Mouse (Mus musculus): ENCODE data around the gene Klk1b9. TPM values are rescaled to one million over a fixed set of nuclear protein-coding genes. Genes with fewer than 3 reads are reported as not detected.
"Not testable (repeated sequence)": the region's sequence is repeated elsewhere in the genome, so short reads cannot be mapped to it uniquely, and the experiment has no call there.

Gene Klk1b9
- polyA plus RNA-seq (2015; fragmentation: Nextera tagmentation; extraction: Ambion mirVana): not detected in 2 replicates

GRCm38 (mm10) chr7:43975761-43976160 is at the start of gene Klk1b9:
Klk1b9 (plus strand) TSS chr7:43976061.
- 72% methylated on average over 1 of the region's 1 CpGs for WGBS
- not testable (repeated sequence) for ATAC-seq (ENCODE audit: insufficient number of reproducible peaks, low FRiP score, low TSS enrichment, low read depth); H3K36me3 ChIP-seq

DNA sequence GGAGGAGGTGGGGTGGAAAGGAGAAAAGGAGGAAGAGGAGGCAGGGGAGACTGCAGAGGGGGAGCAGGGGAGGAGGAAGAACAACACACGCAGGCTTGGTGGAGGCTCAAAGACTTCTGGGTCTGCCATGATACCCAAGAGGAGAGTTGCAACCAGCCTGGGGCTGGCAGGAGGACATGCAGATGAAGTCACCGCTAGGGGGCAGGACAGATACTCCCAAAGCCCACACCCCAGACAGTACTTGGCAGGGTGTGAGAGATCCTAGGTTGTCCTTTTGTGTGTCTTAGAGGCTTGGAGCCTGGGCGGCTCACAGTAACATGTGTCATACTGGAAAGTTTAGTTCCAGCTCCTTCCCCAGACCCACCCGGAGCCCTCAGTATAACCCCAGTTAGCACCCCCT is 47.3 kb upstream of the Klk1b9 start:
- WGBS: 41% methylated on average over 4 of the region's 4 CpGs
- Histone ChIP-seq H3K36me3 (no peaks in the 10 kb centered on the region), H3K9ac (no peak overlapping the region), H3K4me1 (no peaks in the 10 kb centered on the region), H3K4me3 (replicated peaks) (no peak overlapping the region), H3K27me3 (no peaks in the 10 kb centered on the region), H3K4me2 (replicated peaks) (no peak overlapping the region), H3K27ac (replicated peaks) (no peak overlapping the region), H3K9me3 (replicated peaks) (no peaks in the 10 kb centered on the region)
- ATAC-seq (ENCODE audit: insufficient number of reproducible peaks, low FRiP score, low TSS enrichment, low read depth): no peak

More at GRCm38 (mm10) chr7:43975761-43976160, at the start of gene Klk1b9:
- not testable (repeated sequence) for H3K9me3 ChIP-seq (replicated peaks); H3K4me2 ChIP-seq (replicated peaks); H3K4me3 ChIP-seq (replicated peaks); H3K4me1 ChIP-seq; H3K27ac ChIP-seq (replicated peaks); H3K27me3 ChIP-seq; H3K9ac ChIP-seq

DNA sequence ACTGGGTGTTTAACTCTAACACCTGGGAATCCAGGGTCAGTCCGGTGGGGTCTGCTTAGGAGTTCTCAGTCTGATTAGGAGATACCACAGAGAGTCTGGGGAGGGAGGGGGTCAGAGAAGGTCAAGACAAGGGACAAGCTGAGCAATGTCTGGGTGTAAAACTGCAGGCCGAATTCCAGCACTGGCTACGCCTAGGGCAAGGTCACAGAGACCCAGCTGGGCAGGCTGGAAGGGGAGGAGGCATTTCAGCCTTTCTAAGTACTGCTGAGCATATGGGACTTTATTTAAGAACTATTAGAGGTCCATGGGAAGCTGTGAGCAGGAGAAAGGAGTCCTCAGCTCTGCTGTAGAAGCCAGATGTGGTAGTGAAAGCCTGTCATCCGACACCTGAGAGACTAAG is 43.5 kb upstream of the Klk1b9 start:
- ATAC-seq (ENCODE audit: insufficient number of reproducible peaks, low FRiP score, low TSS enrichment, low read depth): no peak
- H3K27ac ChIP-seq (replicated peaks): no peak overlapping the region
- WGBS: 45% methylated on average over 4 of the region's 4 CpGs
- H3K9ac ChIP-seq: no peak overlapping the region
- no peaks in the 10 kb centered on the region for H3K36me3 ChIP-seq
- H3K27me3 ChIP-seq: no peaks in the 10 kb centered on the region
- H3K4me1 ChIP-seq: no peaks in the 10 kb centered on the region
- H3K4me2 ChIP-seq (replicated peaks): no peak overlapping the region
- H3K4me3 ChIP-seq (replicated peaks): no peak overlapping the region
- no peaks in the 10 kb centered on the region for H3K9me3 ChIP-seq (replicated peaks)

GRCm38 (mm10) chr7:43933440-43933839 is 42.4 kb upstream of the Klk1b9 start, which contains the start of gene Klk15:
Klk15 (plus strand) TSS chr7:43933740.
- ATAC-seq (ENCODE audit: insufficient number of reproducible peaks, low FRiP score, low TSS enrichment, low read depth): no peak
- H3K4me3 ChIP-seq (replicated peaks): no peak within 1 kb of the TSS
- no peaks in the 10 kb centered on the region for H3K27me3 ChIP-seq
- no peaks in the 10 kb centered on the region for H3K9me3 ChIP-seq (replicated peaks)
- no peaks in the 10 kb centered on the region for H3K4me1 ChIP-seq
- H3K9ac ChIP-seq: no peak within 1 kb of the TSS
- WGBS: 77% methylated on average over 3 of the region's 3 CpGs
- no peaks in the 10 kb centered on the region for H3K36me3 ChIP-seq
- H3K4me2 ChIP-seq (replicated peaks): no peak within 1 kb of the TSS
- H3K27ac ChIP-seq (replicated peaks): no peak within 1 kb of the TSS

DNA sequence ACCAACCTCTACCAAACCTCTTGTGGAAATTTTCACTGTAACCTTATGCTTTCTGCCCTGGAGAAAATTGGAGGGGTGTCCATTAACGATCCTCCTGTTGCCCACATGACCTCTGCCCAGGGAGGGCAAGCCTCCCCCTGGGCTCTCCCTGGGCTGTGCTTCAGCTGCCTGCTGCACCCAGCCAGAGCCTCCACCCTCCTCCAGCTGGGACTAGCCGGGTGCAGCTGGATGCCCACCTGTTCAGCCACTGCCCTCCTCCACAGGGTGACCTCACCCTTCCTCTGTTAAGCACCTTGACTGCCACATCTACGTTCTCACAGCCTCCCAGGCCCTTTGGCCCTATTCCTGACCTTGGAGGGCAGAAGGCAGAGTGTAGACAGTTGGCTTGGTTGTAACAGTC is 41.1 kb upstream of the Klk1b9 start:
- ATAC-seq (ENCODE audit: insufficient number of reproducible peaks, low FRiP score, low TSS enrichment, low read depth): no peak
- WGBS: 44% methylated on average over 3 of the region's 3 CpGs
- no peaks in the 10 kb centered on the region for H3K4me1 ChIP-seq
- H3K27ac ChIP-seq (replicated peaks): no peak overlapping the region
- no peaks in the 10 kb centered on the region for H3K9me3 ChIP-seq (replicated peaks)
- no peaks in the 10 kb centered on the region for H3K27me3 ChIP-seq
- H3K4me3 ChIP-seq (replicated peaks): no peak overlapping the region
- no peak overlapping the region for H3K4me2 ChIP-seq (replicated peaks)
- H3K36me3 ChIP-seq: no peaks in the 10 kb centered on the region
- H3K9ac ChIP-seq: no peak overlapping the region

DNA sequence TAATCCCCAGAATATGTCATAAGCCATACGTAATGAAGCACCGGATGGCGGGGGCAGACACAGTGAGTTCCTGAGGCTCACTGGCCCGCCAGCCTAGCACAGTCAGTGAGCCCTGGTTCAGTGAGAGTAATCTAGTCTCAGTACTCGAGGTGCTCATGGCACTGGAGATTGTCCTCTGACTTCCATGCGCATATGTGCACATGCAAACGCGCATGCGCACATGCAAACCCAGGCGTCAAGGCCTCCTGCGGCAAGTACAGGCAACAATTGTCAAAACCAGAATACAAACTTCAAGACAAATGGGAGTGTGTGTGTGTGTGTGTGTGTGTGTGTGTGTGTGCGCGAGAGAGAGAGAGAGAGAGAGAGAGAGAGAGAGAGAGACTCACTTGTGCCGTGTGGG is 39.3 kb upstream of the Klk1b9 start:
- H3K9me3 ChIP-seq (replicated peaks): no peaks in the 10 kb centered on the region
- H3K4me3 ChIP-seq (replicated peaks): no peak overlapping the region
- H3K27ac ChIP-seq (replicated peaks): no peak overlapping the region
- 82% methylated on average over 14 of the region's 14 CpGs for WGBS
- H3K9ac ChIP-seq: no peak overlapping the region
- ATAC-seq (ENCODE audit: insufficient number of reproducible peaks, low FRiP score, low TSS enrichment, low read depth): no peak
- H3K36me3 ChIP-seq: no peaks in the 10 kb centered on the region
- H3K27me3 ChIP-seq: no peaks in the 10 kb centered on the region
- H3K4me2 ChIP-seq (replicated peaks): no peak overlapping the region
- H3K4me1 ChIP-seq: no peaks in the 10 kb centered on the region

DNA sequence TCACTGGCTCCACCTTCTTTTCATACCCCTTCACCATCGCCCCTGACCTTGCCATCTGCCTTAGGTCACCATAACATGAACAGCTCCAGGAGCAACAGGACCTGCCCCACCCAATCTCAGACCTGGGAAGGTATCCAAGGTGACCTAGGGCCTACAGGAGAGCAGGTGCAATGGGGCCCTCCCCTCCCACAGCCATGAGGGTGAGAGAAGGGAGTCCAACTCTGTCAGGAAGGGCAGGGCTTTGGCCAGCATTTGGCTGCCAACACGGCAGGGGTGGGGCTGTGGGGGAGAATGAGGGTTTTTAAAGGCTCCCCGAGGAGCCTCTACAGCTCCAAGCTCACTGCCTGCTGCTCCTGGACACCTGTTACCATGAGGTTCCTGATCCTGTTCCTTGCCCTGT is 33.6 kb upstream of the Klk1b9 start:
- H3K27me3 ChIP-seq; H3K9me3 ChIP-seq (replicated peaks); H3K36me3 ChIP-seq; H3K4me2 ChIP-seq (replicated peaks); H3K4me3 ChIP-seq (replicated peaks); H3K27ac ChIP-seq (replicated peaks); H3K4me1 ChIP-seq; H3K9ac ChIP-seq; ATAC-seq (ENCODE audit: insufficient number of reproducible peaks, low FRiP score, low TSS enrichment, low read depth): not testable (repeated sequence)
- 62% methylated on average over 3 of the region's 3 CpGs for WGBS

- WGBS: 75% methylated on average over 3 of the region's 3 CpGs
- H3K27ac ChIP-seq (replicated peaks): no peak overlapping the region
- H3K4me3 ChIP-seq (replicated peaks): no peak overlapping the region
- no peak overlapping the region for H3K4me2 ChIP-seq (replicated peaks)
- H3K9me3 ChIP-seq (replicated peaks): no peaks in the 10 kb centered on the region
- H3K27me3 ChIP-seq: no peaks in the 10 kb centered on the region
- no peaks in the 10 kb centered on the region for H3K4me1 ChIP-seq
- H3K36me3 ChIP-seq: no peaks in the 10 kb centered on the region
- no peak overlapping the region for H3K9ac ChIP-seq
- ATAC-seq (ENCODE audit: insufficient number of reproducible peaks, low FRiP score, low TSS enrichment, low read depth): no peak
These were observed 31.1 kb upstream of the Klk1b9 start for GRCm38 (mm10) chr7:43944727-43945264.

DNA sequence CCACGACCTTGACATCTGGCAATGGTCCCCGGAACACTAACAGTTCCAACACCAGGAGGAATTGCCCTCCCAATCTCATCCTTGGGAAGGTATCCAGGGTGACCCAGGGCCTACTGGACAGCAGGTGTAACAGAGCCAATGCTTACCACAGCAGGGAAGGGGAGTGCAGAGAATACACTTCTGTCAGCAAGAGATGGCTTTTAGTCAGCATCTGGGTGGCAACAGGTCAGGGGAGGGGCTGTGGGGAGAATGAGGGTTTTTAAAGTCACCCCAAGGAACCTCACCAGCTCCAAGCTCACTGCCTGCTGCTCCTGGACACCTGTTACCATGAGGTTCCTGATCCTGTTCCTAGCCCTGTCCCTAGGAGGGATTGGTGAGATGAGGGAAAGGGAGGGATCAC is 25.5 kb upstream of the Klk1b9 start, which contains the start of gene Klk1b8:
Gene Klk1b8, plus strand, starts transcription at position 301 of the 400 bp plus-strand sequence.
- H3K9me3 ChIP-seq (replicated peaks): no peaks in the 10 kb centered on the region
- WGBS: 70% methylated on average over 2 of the region's 2 CpGs
- H3K27me3 ChIP-seq: no peaks in the 10 kb centered on the region
- ATAC-seq (ENCODE audit: insufficient number of reproducible peaks, low FRiP score, low TSS enrichment, low read depth): no peak
- no peak within 1 kb of the TSS for H3K4me3 ChIP-seq (replicated peaks)
- H3K9ac ChIP-seq: no peak within 1 kb of the TSS
- H3K36me3 ChIP-seq: no peaks in the 10 kb centered on the region
- no peaks in the 10 kb centered on the region for H3K4me1 ChIP-seq
- H3K4me2 ChIP-seq (replicated peaks): no peak within 1 kb of the TSS
- H3K27ac ChIP-seq (replicated peaks): no peak within 1 kb of the TSS

- Histone ChIP-seq H3K27ac (replicated peaks) (no peak overlapping the region), H3K4me3 (replicated peaks) (no peak overlapping the region), H3K4me2 (replicated peaks) (no peak overlapping the region), H3K27me3 (no peaks in the 10 kb centered on the region), H3K9me3 (replicated peaks) (no peaks in the 10 kb centered on the region), H3K4me1 (no peaks in the 10 kb centered on the region), H3K36me3 (no peaks in the 10 kb centered on the region), H3K9ac (no peak overlapping the region)
- WGBS: 59% methylated on average over 4 of the region's 4 CpGs
- no peak for ATAC-seq (ENCODE audit: insufficient number of reproducible peaks, low FRiP score, low TSS enrichment, low read depth)
These were observed 23.2 kb upstream of the Klk1b9 start for GRCm38 (mm10) chr7:43952703-43953102.

- Histone ChIP-seq H3K27me3 (no peaks in the 10 kb centered on the region), H3K27ac (replicated peaks) (no peak within 1 kb of the TSS), H3K4me2 (replicated peaks) (no peak within 1 kb of the TSS), H3K4me3 (replicated peaks) (no peak within 1 kb of the TSS), H3K4me1 (no peaks in the 10 kb centered on the region), H3K9ac (no peak within 1 kb of the TSS), H3K36me3 (no peaks in the 10 kb centered on the region), H3K9me3 (replicated peaks) (no peaks in the 10 kb centered on the region)
- no peak for ATAC-seq (ENCODE audit: insufficient number of reproducible peaks, low FRiP score, low TSS enrichment, low read depth)
- WGBS: 66% methylated on average over 3 of the region's 3 CpGs
These were observed 9.4 kb upstream of the Klk1b9 start, which contains the start of gene Klk1b1 for GRCm38 (mm10) chr7:43966451-43966850. Klk1b1 (plus strand) TSS chr7:43966751.

- no peaks in the 10 kb centered on the region for H3K36me3 ChIP-seq
- no peak overlapping the region for H3K9ac ChIP-seq
- H3K4me2 ChIP-seq (replicated peaks): no peak overlapping the region
- H3K27ac ChIP-seq (replicated peaks): no peak overlapping the region
- H3K4me3 ChIP-seq (replicated peaks): no peak overlapping the region
- H3K4me1 ChIP-seq: no peaks in the 10 kb centered on the region
- ATAC-seq (ENCODE audit: insufficient number of reproducible peaks, low FRiP score, low TSS enrichment, low read depth): no peak
- H3K27me3 ChIP-seq: no peaks in the 10 kb centered on the region
- WGBS: 68% methylated on average over 3 of the region's 3 CpGs
- no peaks in the 10 kb centered on the region for H3K9me3 ChIP-seq (replicated peaks)
These were observed 8.8 kb upstream of the Klk1b9 start for GRCm38 (mm10) chr7:43967058-43967457.
